Mouse (Mus musculus) embryonic facial prominence, embryonic 12.5 days (tissue): Measurements from ENCODE around the gene Plcg1. TPM values are rescaled to one million over a fixed set of nuclear protein-coding genes. Genes with fewer than 3 reads are reported as not detected.

ENCODE experiments used
- ATAC-seq: fragments of 200-750 bp; cut with Nextera tagmentation; 2 replicates; pipeline ENCODE4 v1.8.0; 2017; ENCODE audit not compliant: insufficient number of reproducible peaks, insufficient read depth, low FRiP score, low TSS enrichment
- H3K27ac ChIP-seq: fragments of 300-500 bp; sonication (generic); 2 replicates; pipeline ENCODE4 v1.5.1; 2016; ENCODE audit warnings: mild to moderate bottlenecking
- H3K27me3 ChIP-seq: fragments of 300-500 bp; sonication (generic); 2 replicates; pipeline ENCODE4 v1.6.1; 2016; ENCODE audit warnings: mild to moderate bottlenecking, moderate library complexity
- H3K36me3 ChIP-seq: fragments of 300-500 bp; sonication (generic); 2 replicates; pipeline ENCODE4 v1.6.1; 2016; ENCODE audit warnings: mild to moderate bottlenecking
- H3K4me1 ChIP-seq: fragments of 300-500 bp; sonication (generic); 2 replicates; pipeline ENCODE4 v1.6.1; 2016
- H3K4me2 ChIP-seq: fragments of 300-500 bp; sonication (generic); replicated peaks from 2 replicates; pipeline ENCODE4 v1.6.1; 2016; ENCODE audit warnings: mild to moderate bottlenecking, moderate library complexity
- H3K4me3 ChIP-seq: fragments of 300-500 bp; sonication (generic); 2 replicates; pipeline ENCODE4 v1.5.1; 2016; ENCODE audit warnings: mild to moderate bottlenecking
- H3K9ac ChIP-seq: fragments of 300-500 bp; sonication (generic); 2 replicates; pipeline ENCODE4 v1.6.1; 2016; ENCODE audit warnings: mild to moderate bottlenecking, moderate library complexity
- H3K9me3 ChIP-seq: fragments of 300-500 bp; sonication (generic); 2 replicates; pipeline ENCODE4 v1.6.1; 2016; ENCODE audit warnings: mild to moderate bottlenecking, moderate library complexity
- WGBS: fragments of 180-500 bp; shearing (Covaris S2); methylation state at CpG from one replicate; pipeline ENCODE4 v1.1.7; 2016; 5-methylcytosine and 5-hydroxymethylcytosine counted together
- polyA plus RNA-seq: library from polyadenylated mRNA; unstranded; fragments of >200 nt; fragmentation: Nextera tagmentation; extraction: Ambion mirVana; gene quantifications from 2 replicates; pipeline ENCODE4 v1.2.1, GENCODE M21; 2016

The Plcg1 gene
- 104 and 108 TPM in 2 replicates for polyA plus RNA-seq

DNA sequence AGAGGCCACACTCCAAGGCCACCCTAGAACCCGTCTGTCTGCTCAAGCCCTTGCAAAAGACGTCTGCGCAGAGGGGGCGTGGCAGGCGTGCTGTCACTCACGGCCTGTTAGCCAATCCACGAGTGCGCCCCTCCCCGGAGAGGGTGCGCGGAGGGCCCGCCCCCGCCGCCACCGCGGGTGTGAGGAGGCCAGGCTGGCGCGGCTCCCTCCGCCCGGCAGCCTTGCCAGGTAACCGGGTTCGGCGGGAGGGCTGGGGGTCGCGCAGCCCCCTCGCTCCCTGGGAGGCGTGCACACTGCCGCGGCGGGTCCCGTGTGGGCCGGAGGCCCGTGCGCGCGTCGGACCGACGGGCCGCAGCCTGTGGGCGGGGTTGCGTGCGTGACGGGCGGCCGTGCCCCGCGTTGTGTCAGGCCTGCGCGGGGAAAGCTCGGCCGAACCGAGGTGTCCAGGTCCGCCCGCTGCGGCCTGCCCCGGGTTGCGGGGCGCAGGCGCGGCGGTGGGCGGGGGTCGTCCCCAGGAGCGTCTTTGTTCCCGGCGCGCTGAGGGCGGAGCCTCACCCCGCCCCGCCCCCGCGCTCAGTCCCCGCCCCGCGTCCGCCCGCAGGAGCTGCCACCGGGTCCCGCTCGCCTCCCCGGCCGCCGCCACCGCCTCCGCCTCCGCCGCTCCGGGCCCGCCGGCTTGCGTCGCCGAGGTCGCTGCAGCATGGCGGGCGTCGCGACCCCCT is at the start of gene Plcg1:
TSS of gene Plcg1 (plus strand) at position 184 of the 722 bp plus-strand sequence.
- 0% methylated on average over 45 of the region's 99 CpGs for WGBS
- no peaks in the 10 kb centered on the region for H3K9me3 ChIP-seq
- peaks cover 13% of the 10 kb centered on the region for H3K36me3 ChIP-seq
- H3K27me3 ChIP-seq, result no peaks in the 10 kb centered on the region
- H3K9ac ChIP-seq, result peak within 1 kb of the TSS; percentile 99
- H3K4me1 ChIP-seq, result peaks cover 27% of the 10 kb centered on the region
- ATAC-seq, result peak; percentile 95
- H3K27ac ChIP-seq, result peak within 1 kb of the TSS; percentile 97
- H3K4me2 ChIP-seq, result peak within 1 kb of the TSS; percentile 88
- H3K4me3 ChIP-seq, result peak within 1 kb of the TSS; percentile 91

DNA sequence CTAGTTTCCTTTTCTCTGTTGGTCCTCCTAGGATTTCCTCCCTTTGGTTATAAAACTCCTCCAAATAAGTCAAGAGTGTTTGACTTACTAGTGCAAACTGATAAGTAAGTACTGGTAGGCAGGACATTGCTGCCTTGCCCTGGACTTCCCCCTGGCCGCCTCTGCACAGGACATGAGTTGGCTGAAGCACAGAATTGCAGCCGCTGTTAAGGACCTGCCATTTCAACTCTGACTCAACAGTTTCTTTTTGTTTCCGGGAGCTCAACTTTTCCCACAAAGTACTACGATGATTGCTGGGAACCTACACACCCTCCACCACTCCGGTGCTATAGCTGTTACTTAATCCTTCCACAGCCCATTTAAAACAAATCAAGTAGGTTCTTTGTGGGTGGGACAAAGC is 30.8 kb upstream of the Plcg1 start:
- no peaks in the 10 kb centered on the region for H3K4me1 ChIP-seq
- no peak overlapping the region for H3K4me2 ChIP-seq
- H3K36me3 ChIP-seq, result peaks cover 47% of the 10 kb centered on the region
- H3K27me3 ChIP-seq, result no peaks in the 10 kb centered on the region
- no peak overlapping the region for H3K9ac ChIP-seq
- ATAC-seq, result no peak
- H3K27ac ChIP-seq, result no peak overlapping the region
- no peaks in the 10 kb centered on the region for H3K9me3 ChIP-seq
- WGBS, result 79% methylated on average over 5 of the region's 5 CpGs
- no peak overlapping the region for H3K4me3 ChIP-seq

DNA sequence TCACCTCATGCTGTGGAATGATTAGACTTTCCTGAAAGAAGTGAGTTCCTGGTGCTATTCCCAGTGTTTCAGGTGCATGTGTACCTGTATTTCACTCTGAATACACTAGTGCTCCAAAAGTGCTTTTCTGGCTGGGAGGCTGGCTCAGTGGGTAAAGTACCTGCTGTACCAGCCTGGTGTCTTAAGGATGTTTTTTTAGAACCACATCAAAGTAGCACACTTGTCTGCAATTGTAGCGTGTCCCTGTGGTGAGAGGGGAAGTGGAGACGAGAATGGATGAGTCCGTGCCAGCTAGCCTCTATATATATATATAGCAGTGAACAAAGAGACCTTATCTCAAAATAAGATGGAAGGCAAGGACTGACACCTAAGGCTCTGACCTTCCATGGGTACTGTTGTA is 29.5 kb upstream of the Plcg1 start:
- Histone ChIP-seq H3K9me3 (no peaks in the 10 kb centered on the region), H3K4me3 (no peak overlapping the region), H3K27ac (no peak overlapping the region), H3K4me1 (no peaks in the 10 kb centered on the region), H3K4me2 (no peak overlapping the region), H3K9ac (no peak overlapping the region), H3K36me3 (peaks cover 50% of the 10 kb centered on the region), H3K27me3 (no peaks in the 10 kb centered on the region)
- ATAC-seq, result no peak
- 94% methylated on average over 3 of the region's 3 CpGs for WGBS

DNA sequence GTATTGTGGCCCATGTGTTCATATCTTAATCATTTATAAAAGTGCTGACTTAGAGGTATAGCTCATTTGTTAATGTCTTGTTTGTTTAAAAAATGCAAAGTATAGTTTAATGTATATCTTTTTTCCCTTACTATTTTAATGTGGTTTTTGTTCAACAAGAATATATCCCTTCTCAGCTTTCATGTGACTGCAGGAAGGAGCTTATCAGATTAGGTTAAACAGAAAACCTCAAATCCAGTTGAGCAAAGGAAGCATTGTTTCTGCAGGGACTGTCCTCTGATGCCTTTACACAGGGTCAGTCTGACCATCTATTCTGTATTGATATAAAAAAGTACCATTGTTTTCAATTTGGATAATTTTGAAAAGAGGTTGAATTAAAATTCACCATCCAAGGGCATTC is 28.3 kb upstream of the Plcg1 start:
- H3K36me3 ChIP-seq, result peaks cover 59% of the 10 kb centered on the region

GRCm38 (mm10) chr2:160707673-160708072 is 23.4 kb upstream of the Plcg1 start:
- Histone ChIP-seq H3K9ac (no peak overlapping the region), H3K4me1 (no peaks in the 10 kb centered on the region), H3K9me3 (no peaks in the 10 kb centered on the region), H3K4me2 (no peak overlapping the region), H3K27ac (no peak overlapping the region), H3K4me3 (no peak overlapping the region), H3K36me3 (peaks cover 63% of the 10 kb centered on the region), H3K27me3 (no peaks in the 10 kb centered on the region)
- 94% methylated on average over 3 of the region's 3 CpGs for WGBS
- no peak for ATAC-seq

More for the DNA sequence above, 28.3 kb upstream of the Plcg1 start:
- no peaks in the 10 kb centered on the region for H3K4me1 ChIP-seq
- no peaks in the 10 kb centered on the region for H3K27me3 ChIP-seq
- no peak overlapping the region for H3K9ac ChIP-seq
- H3K9me3 ChIP-seq, result no peaks in the 10 kb centered on the region
- H3K27ac ChIP-seq, result no peak overlapping the region
- H3K4me2 ChIP-seq, result no peak overlapping the region
- no peak overlapping the region for H3K4me3 ChIP-seq
- no peak for ATAC-seq

DNA sequence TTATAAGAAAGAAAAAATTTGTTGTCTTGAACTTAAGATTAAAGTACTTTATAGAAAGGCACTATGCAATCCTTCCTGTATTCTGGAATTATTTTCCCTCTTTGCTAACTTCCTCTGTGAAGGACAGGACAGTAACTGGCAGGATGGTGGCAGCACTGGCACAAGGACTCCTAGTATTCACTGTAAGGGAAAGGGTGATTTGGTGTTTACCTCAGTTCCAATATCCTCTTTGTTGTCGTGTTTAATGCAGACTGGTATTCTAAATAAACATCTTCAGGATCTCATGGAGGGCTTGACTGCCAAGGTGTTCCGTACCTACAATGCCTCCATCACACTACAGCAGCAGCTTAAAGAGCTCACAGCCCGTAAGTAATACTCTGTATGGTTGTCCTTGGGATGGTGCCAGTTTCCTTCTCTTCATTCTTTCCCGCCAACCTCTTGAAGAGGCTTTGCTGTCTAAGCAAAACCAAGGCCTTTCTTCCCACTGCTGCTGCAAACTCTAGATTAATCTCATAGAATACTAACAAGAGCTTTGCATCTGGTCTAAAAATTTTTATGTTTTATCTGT is 15.6 kb upstream of the Plcg1 start:
- no peak overlapping the region for H3K27ac ChIP-seq
- H3K4me3 ChIP-seq, result no peak overlapping the region
- 89% methylated on average over 4 of the region's 4 CpGs for WGBS
- no peaks in the 10 kb centered on the region for H3K4me1 ChIP-seq
- no peak overlapping the region for H3K9ac ChIP-seq
- no peak for ATAC-seq
- H3K36me3 ChIP-seq, result peaks cover 92% of the 10 kb centered on the region
- no peak overlapping the region for H3K4me2 ChIP-seq
- no peaks in the 10 kb centered on the region for H3K9me3 ChIP-seq
- no peaks in the 10 kb centered on the region for H3K27me3 ChIP-seq

DNA sequence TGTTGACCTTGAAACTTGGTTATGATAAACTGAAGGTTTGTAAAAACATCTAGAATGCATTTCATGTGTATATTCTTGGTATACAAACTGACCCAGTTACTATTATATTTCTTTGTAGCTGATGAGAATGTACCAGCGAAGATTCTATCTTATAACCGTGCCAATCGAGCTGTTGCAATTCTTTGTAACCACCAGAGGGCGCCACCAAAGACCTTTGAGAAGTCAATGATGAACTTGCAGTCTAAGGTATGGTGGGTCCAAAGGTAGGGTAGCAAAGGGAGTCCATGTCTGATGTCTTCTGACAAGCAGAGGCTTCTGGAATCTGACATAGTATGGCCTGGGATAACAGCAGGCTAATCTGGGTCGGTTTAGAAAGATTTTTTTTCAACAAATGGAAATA is 13.8 kb upstream of the Plcg1 start:
- Histone ChIP-seq H3K36me3 (peaks cover 91% of the 10 kb centered on the region), H3K4me1 (no peaks in the 10 kb centered on the region), H3K27me3 (no peaks in the 10 kb centered on the region), H3K4me2 (no peak overlapping the region), H3K4me3 (no peak overlapping the region), H3K9ac (no peak overlapping the region), H3K9me3 (no peaks in the 10 kb centered on the region), H3K27ac (no peak overlapping the region)
- 73% methylated on average over 5 of the region's 5 CpGs for WGBS
- ATAC-seq, result no peak

DNA sequence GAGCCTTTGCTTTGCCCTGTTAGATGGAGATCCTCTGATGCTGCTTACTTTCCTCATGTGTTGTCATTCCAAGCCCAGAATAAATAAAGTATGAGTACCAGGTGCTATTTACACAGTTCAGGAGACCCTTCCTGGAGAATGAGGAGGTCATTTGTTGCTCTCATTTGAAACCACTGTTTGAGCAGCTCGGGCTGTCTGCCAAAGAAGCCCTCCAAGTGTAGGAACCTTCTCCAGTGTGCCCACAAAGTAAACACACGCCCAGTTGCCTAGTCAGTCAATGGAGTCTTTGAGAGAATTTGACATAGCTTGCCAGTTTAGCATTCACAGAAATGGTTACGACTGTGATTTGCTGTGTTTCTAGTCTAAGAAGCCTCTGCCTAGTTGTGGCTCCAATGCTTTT is 12.3 kb upstream of the Plcg1 start:
- WGBS, result 85% methylated on average over 3 of the region's 3 CpGs

DNA sequence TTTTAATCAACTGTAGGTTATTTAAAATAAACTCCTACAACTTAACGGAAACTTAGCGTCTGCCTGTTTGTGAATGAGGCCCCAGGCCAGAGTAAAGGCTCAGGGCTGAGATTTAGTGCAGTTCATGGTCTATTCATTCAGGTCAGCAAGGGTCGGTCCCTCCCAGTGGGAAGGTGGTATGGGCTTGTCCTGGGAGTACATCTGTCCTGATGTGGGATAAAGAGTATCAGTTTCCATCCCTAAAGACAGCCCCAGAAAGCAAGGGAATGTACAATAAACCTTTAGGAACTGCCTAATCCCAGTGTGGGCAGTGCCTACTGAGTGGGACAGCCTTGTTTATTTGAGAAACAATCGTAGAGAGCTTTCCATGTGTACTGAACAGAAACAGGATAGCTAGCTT is 8.4 kb upstream of the Plcg1 start:
- H3K4me1 ChIP-seq, result no peaks in the 10 kb centered on the region
- H3K27ac ChIP-seq, result no peak overlapping the region
- H3K9ac ChIP-seq, result no peak overlapping the region
- no peak overlapping the region for H3K4me2 ChIP-seq
- no peak for ATAC-seq
- H3K27me3 ChIP-seq, result no peaks in the 10 kb centered on the region
- H3K36me3 ChIP-seq, result peaks cover 69% of the 10 kb centered on the region
- H3K4me3 ChIP-seq, result no peak overlapping the region
- H3K9me3 ChIP-seq, result no peaks in the 10 kb centered on the region
- WGBS, result 77% methylated on average over 4 of the region's 4 CpGs

More for the DNA sequence above, 12.3 kb upstream of the Plcg1 start:
- Histone ChIP-seq H3K9me3 (no peaks in the 10 kb centered on the region), H3K9ac (no peak overlapping the region), H3K4me3 (no peak overlapping the region), H3K36me3 (peaks cover 92% of the 10 kb centered on the region), H3K4me2 (no peak overlapping the region), H3K27ac (no peak overlapping the region), H3K4me1 (no peaks in the 10 kb centered on the region), H3K27me3 (no peaks in the 10 kb centered on the region)
- no peak for ATAC-seq

GRCm38 (mm10) chr2:160723613-160724375 is 7.3 kb upstream of the Plcg1 start:
- WGBS, result 93% methylated on average over 4 of the region's 4 CpGs
- Histone ChIP-seq H3K9me3 (no peaks in the 10 kb centered on the region), H3K4me1 (no peaks in the 10 kb centered on the region), H3K27ac (no peak overlapping the region), H3K36me3 (peaks cover 60% of the 10 kb centered on the region), H3K4me2 (no peak overlapping the region), H3K4me3 (no peak overlapping the region), H3K9ac (no peak overlapping the region), H3K27me3 (no peaks in the 10 kb centered on the region)
- ATAC-seq, result no peak

- Histone ChIP-seq H3K36me3 (peaks cover 52% of the 10 kb centered on the region), H3K27me3 (no peaks in the 10 kb centered on the region), H3K9me3 (no peaks in the 10 kb centered on the region), H3K4me1 (no peaks in the 10 kb centered on the region), H3K4me3 (no peak overlapping the region), H3K4me2 (no peak overlapping the region), H3K27ac (no peak overlapping the region), H3K9ac (no peak overlapping the region)
- WGBS, result 94% methylated on average over 5 of the region's 5 CpGs
- ATAC-seq, result no peak
Measured at GRCm38 (mm10) chr2:160724536-160724935, 6.6 kb upstream of the Plcg1 start.
